Mouse (Mus musculus): ENCODE results near the gene Foxn2.

GRCm38 (mm10) chr17:88435322-88435721 is 5.2 kb upstream of the Foxn2 start:
- TF ChIP-seq POLR2A (IDR thresholded peaks at IDR 0.05; ENCODE audit: insufficient read length, low read depth) (no peak), POLR2AphosphoS2 (IDR thresholded peaks at IDR 0.05; ENCODE audit: insufficient read length, low read depth) (no peak), TCF12 (IDR thresholded peaks at IDR 0.05; ENCODE audit: insufficient read depth, poor library complexity, severe bottlenecking) (no peak)
